Mouse (Mus musculus): Measurements from ENCODE around the gene Oca2.

Gene Oca2

GRCm38 (mm10) chr7:56239543-56239942, at the start of gene Oca2:
TSS of gene Oca2 (plus strand) at chr7:56239760.
- DNase-seq (ENCODE audit: low read depth, low spot score), result no peak

- no peak for DNase-seq (ENCODE audit: low read depth, low spot score)
Measured at GRCm38 (mm10) chr7:56191041-56191440, 48.5 kb upstream of the Oca2 start.

- DNase-seq (ENCODE audit: low read depth, low spot score), result no peak
Measured at GRCm38 (mm10) chr7:56191661-56192060, 47.9 kb upstream of the Oca2 start.

- DNase-seq (ENCODE audit: low read depth, low spot score), result no peak
Measured at GRCm38 (mm10) chr7:56201483-56202218, 37.9 kb upstream of the Oca2 start.

- DNase-seq (ENCODE audit: low read depth, low spot score), result no peak
Measured at GRCm38 (mm10) chr7:56202843-56203242, 36.7 kb upstream of the Oca2 start.

- DNase-seq (ENCODE audit: low read depth, low spot score), result no peak
Measured at GRCm38 (mm10) chr7:56203286-56203685, 36.3 kb upstream of the Oca2 start.

- DNase-seq (ENCODE audit: low read depth, low spot score), result no peak
Measured at GRCm38 (mm10) chr7:56204877-56205276, 34.7 kb upstream of the Oca2 start.

GRCm38 (mm10) chr7:56220811-56221210, 18.7 kb upstream of the Oca2 start:
- no peak for DNase-seq (ENCODE audit: low read depth, low spot score)

- DNase-seq (ENCODE audit: low read depth, low spot score), result no peak
Measured at GRCm38 (mm10) chr7:56235794-56236423, 3.7 kb upstream of the Oca2 start.

GRCm38 (mm10) chr7:56236617-56237016, 2.9 kb upstream of the Oca2 start:
- no peak for DNase-seq (ENCODE audit: low read depth, low spot score)

- no peak for DNase-seq (ENCODE audit: low read depth, low spot score)
Measured at GRCm38 (mm10) chr7:56254568-56254967, 15.0 kb downstream of the Oca2 start.

GRCm38 (mm10) chr7:56257875-56258441, 18.4 kb downstream of the Oca2 start:
- no peak for DNase-seq (ENCODE audit: low read depth, low spot score)

GRCm38 (mm10) chr7:56277506-56277905, 37.9 kb downstream of the Oca2 start:
- no peak for DNase-seq (ENCODE audit: low read depth, low spot score)

GRCm38 (mm10) chr7:56291468-56292115, 52.0 kb downstream of the Oca2 start:
- peak; percentile 34 for DNase-seq (ENCODE audit: low read depth, low spot score)

- no peak for DNase-seq (ENCODE audit: low read depth, low spot score)
Measured at GRCm38 (mm10) chr7:56304408-56304807, 64.8 kb downstream of the Oca2 start.

- DNase-seq (ENCODE audit: low read depth, low spot score), result no peak
Measured at GRCm38 (mm10) chr7:56314358-56314757, 74.8 kb downstream of the Oca2 start.

- no peak for DNase-seq (ENCODE audit: low read depth, low spot score)
Measured at GRCm38 (mm10) chr7:56315630-56316529, 76.3 kb downstream of the Oca2 start.

- no peak for DNase-seq (ENCODE audit: low read depth, low spot score)
Measured at GRCm38 (mm10) chr7:56327738-56328137, 88.2 kb downstream of the Oca2 start.

- no peak for DNase-seq (ENCODE audit: low read depth, low spot score)
Measured at GRCm38 (mm10) chr7:56348528-56348927, 109.0 kb downstream of the Oca2 start.

- DNase-seq (ENCODE audit: low read depth, low spot score), result no peak
Measured at GRCm38 (mm10) chr7:56356658-56357342, 117.2 kb downstream of the Oca2 start.
